Mouse (Mus musculus): Measurements from ENCODE around the gene Mlh3.

Mlh3 gene

DNA sequence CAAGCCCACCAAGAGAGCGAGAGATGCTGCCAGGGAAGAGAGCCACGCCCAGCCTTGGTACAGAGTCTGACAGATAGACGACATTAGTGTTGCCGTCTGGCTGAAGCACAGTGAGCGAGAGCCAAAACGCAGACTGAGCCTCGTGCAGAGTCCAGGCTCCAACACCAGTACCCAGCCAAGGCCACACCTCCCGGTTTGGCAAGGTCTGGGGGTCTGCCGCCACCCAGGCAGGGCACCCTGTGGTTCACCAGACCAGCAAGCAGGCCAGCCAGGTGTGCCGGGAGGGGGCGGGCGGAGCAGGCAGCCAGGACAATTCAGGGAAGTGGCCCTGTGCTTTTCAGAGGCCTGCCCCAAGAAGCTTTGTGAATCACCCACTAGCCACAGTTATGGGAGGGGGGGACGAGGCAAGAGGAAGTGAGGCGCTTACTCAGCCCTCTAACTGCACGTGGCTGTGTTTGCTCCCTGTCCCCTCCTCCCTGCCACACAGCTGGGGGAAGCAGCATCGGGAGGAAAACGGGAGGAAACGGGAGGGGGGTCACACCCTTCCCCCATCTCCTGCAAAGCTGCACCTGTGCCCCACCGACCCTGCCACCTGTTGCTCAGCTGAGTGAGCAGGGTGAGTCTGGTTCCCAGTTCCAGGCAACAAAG, 77.8 kb downstream of the Mlh3 start:
- no peak for DNase-seq (ENCODE audit: low spot score in 2 of 2)

- no peak for DNase-seq (ENCODE audit: low spot score in 2 of 2)
Observed at GRCm38 (mm10) chr12:85190290-85190689, 80.1 kb downstream of the Mlh3 start.

GRCm38 (mm10) chr12:85186361-85186760, 84.0 kb downstream of the Mlh3 start:
- no peak for DNase-seq (ENCODE audit: low spot score in 2 of 2)

DNA sequence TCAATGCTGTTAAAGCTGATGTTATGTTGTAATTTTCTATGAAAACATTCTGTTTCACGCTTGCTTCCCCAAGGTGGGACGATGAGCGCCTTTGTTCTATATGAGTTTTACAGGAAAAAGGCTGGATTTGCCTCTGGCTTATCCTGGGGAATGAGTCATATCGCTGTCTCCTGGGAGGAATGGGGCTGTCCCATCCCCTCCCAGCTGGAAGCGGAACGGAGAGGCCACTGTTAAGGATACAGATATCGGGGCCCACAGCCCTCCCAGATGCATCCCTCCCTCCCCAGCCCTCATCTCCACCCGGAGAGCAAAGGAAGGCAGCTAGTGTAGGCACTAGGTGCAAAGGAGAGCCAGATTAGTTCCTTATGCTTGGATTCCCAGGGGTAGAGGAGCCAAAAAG, 84.6 kb downstream of the Mlh3 start:
- DNase-seq (ENCODE audit: low spot score in 2 of 2), result no peak

Data from spleen, postnatal 14 days (tissue).